Mouse (Mus musculus): Measurements from ENCODE around the gene Mmp21. TPM values are rescaled to one million over a fixed set of nuclear protein-coding genes. Genes with fewer than 3 reads are reported as not detected.
A peak's percentile ranks its signal among the peaks of the same experiment; 100 is the strongest.
"Not testable (repeated sequence)": the region's sequence is repeated elsewhere in the genome, so short reads cannot be mapped to it uniquely, and the experiment has no call there.

Mmp21 gene
- polyA plus RNA-seq, 1 experiment: not detected

DNA sequence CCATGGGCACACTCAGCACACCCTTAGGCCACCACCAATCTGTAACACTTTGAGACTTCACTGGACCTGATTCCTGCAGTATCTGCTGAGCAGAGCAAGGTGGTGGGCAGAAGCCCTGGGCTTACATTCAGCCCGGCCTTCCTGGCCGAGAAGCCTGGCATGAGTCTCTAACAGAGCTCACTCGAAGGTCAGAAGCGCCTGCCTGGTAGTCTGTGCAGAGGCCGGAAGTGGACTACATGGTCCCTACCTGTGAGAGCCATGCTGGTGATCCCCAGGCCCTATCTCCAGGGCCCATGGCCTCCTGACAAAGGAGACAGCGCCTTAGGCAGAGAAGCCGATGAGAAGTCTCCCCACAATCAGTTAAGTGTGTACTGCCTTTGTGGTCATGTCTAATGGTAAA lies 21.5 kb upstream of the Mmp21 start:
- no peaks in the 10 kb centered on the region for H3K27me3 ChIP-seq (replicated peaks)
- peaks cover 50% of the 10 kb centered on the region for H3K4me1 ChIP-seq
- H3K36me3 ChIP-seq (replicated peaks; ENCODE audit: low read length): peaks cover 40% of the 10 kb centered on the region
- TF ChIP-seq FLI1 (IDR thresholded peaks at IDR 0.05; ENCODE audit: low read length): no peak
- TF ChIP-seq GATA1 (IDR thresholded peaks at IDR 0.05; ENCODE audit: borderline replicate concordance, low read length): no peak
- H3K9me3 ChIP-seq: no peaks in the 10 kb centered on the region
- H3K4me3 ChIP-seq (replicated peaks): no peak overlapping the region

DNA sequence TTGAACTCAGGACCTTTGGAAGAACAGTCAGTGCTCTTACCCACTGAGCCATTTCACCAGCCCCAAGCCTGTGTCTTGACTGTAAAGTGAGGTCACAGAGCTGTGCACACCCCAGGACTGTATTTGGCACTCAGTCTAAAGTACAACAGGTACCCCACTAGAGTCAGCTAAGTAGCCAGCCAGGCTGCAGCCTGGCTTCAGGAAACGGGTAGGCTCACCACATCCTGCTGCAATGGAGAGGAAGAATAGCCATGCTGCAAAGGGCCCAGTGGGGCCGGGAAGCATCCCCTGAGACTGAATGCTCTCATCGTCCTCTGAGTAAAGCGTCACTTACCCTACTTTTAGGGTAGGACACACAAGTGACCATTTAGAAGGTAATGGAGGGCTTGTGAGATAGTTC lies 20.0 kb upstream of the Mmp21 start:
- peaks cover 46% of the 10 kb centered on the region for H3K36me3 ChIP-seq (replicated peaks; ENCODE audit: low read length)
- no peaks in the 10 kb centered on the region for H3K27me3 ChIP-seq (replicated peaks)
- TF ChIP-seq FLI1 (IDR thresholded peaks at IDR 0.05; ENCODE audit: low read length): no peak
- TF ChIP-seq GATA1 (IDR thresholded peaks at IDR 0.05; ENCODE audit: borderline replicate concordance, low read length): no peak
- peaks cover 50% of the 10 kb centered on the region for H3K4me1 ChIP-seq
- no peaks in the 10 kb centered on the region for H3K9me3 ChIP-seq
- H3K4me3 ChIP-seq (replicated peaks): peak overlapping the region; percentile 24

- Histone ChIP-seq H3K4me1 (peaks cover 52% of the 10 kb centered on the region), H3K27me3 (replicated peaks) (no peaks in the 10 kb centered on the region), H3K9me3 (no peaks in the 10 kb centered on the region), H3K4me3 (replicated peaks) (no peak overlapping the region), H3K36me3 (replicated peaks; ENCODE audit: low read length) (peaks cover 49% of the 10 kb centered on the region)
- TF ChIP-seq FLI1 (IDR thresholded peaks at IDR 0.05; ENCODE audit: low read length) (no peak), GATA1 (IDR thresholded peaks at IDR 0.05; ENCODE audit: borderline replicate concordance, low read length) (no peak)
Observed at GRCm38 (mm10) chr7:133698021-133698709, 18.3 kb upstream of the Mmp21 start.

GRCm38 (mm10) chr7:133685644-133686043 lies 5.8 kb upstream of the Mmp21 start:
- peaks cover 50% of the 10 kb centered on the region for H3K36me3 ChIP-seq (replicated peaks; ENCODE audit: low read length)
- peaks cover 52% of the 10 kb centered on the region for H3K9me3 ChIP-seq
- peak overlapping the region; percentile 71 for H3K4me3 ChIP-seq (replicated peaks)
- H3K27me3 ChIP-seq (replicated peaks): not testable (repeated sequence)
- H3K4me1 ChIP-seq: peaks cover 16% of the 10 kb centered on the region

DNA sequence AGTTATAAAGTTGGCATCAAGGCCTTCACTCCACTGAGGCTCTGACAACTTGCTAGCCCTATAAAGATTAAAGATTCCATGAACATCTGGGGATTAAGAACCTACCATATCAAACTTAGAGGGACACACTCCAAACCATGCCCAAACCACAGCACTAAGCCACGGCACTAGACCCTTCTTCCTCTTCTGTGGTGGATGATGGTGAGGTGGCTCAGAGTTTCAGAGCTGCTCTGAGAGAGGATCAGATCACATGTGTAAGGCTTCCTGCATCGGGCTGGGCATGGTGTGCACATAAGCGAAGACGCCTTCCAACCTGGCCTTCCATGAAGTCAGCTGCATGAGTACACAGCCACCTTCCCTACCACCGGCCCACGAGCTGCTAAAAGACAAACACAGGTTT lies 4.8 kb upstream of the Mmp21 start:
- H3K36me3 ChIP-seq (replicated peaks; ENCODE audit: low read length): peaks cover 40% of the 10 kb centered on the region
- TF ChIP-seq GATA1 (IDR thresholded peaks at IDR 0.05; ENCODE audit: borderline replicate concordance, low read length) (no peak), FLI1 (IDR thresholded peaks at IDR 0.05; ENCODE audit: low read length) (no peak)
- H3K4me1 ChIP-seq: peaks cover 16% of the 10 kb centered on the region
- H3K9me3 ChIP-seq: peaks cover 43% of the 10 kb centered on the region
- peaks cover 14% of the 10 kb centered on the region for H3K27me3 ChIP-seq (replicated peaks)
- peak overlapping the region; percentile 46 for H3K4me3 ChIP-seq (replicated peaks)

GRCm38 (mm10) chr7:133684110-133684509 lies 4.2 kb upstream of the Mmp21 start:
- peaks cover 37% of the 10 kb centered on the region for H3K9me3 ChIP-seq
- H3K27me3 ChIP-seq (replicated peaks): peaks cover 19% of the 10 kb centered on the region
- peaks cover 34% of the 10 kb centered on the region for H3K36me3 ChIP-seq (replicated peaks; ENCODE audit: low read length)
- TF ChIP-seq FLI1 (IDR thresholded peaks at IDR 0.05; ENCODE audit: low read length) (no peak), GATA1 (IDR thresholded peaks at IDR 0.05; ENCODE audit: borderline replicate concordance, low read length) (no peak)
- H3K4me1 ChIP-seq: peaks cover 16% of the 10 kb centered on the region
- no peak overlapping the region for H3K4me3 ChIP-seq (replicated peaks)

- TF ChIP-seq GATA1 (IDR thresholded peaks at IDR 0.05; ENCODE audit: borderline replicate concordance, low read length): no peak
- peaks cover 29% of the 10 kb centered on the region for H3K36me3 ChIP-seq (replicated peaks; ENCODE audit: low read length)
- H3K27me3 ChIP-seq (replicated peaks): peaks cover 20% of the 10 kb centered on the region
- H3K4me1 ChIP-seq: peaks cover 16% of the 10 kb centered on the region
- H3K9me3 ChIP-seq: peaks cover 33% of the 10 kb centered on the region
- no peak overlapping the region for H3K4me3 ChIP-seq (replicated peaks)
Observed at GRCm38 (mm10) chr7:133683626-133684025, 3.8 kb upstream of the Mmp21 start.

GRCm38 (mm10) chr7:133679439-133679838 lies 422 bp downstream of the Mmp21 start:
- Histone ChIP-seq H3K9me3 (peaks cover 5% of the 10 kb centered on the region), H3K4me1 (peaks cover 20% of the 10 kb centered on the region), H3K4me3 (replicated peaks) (no peak overlapping the region), H3K36me3 (replicated peaks; ENCODE audit: low read length) (peaks cover 19% of the 10 kb centered on the region), H3K27me3 (replicated peaks) (peaks cover 20% of the 10 kb centered on the region)
- TF ChIP-seq FLI1 (IDR thresholded peaks at IDR 0.05; ENCODE audit: low read length) (no peak), GATA1 (IDR thresholded peaks at IDR 0.05; ENCODE audit: borderline replicate concordance, low read length) (no peak)

- Histone ChIP-seq H3K4me1 (peaks cover 14% of the 10 kb centered on the region), H3K36me3 (replicated peaks; ENCODE audit: low read length) (peaks cover 23% of the 10 kb centered on the region), H3K9me3 (no peaks in the 10 kb centered on the region), H3K27me3 (replicated peaks) (peaks cover 20% of the 10 kb centered on the region), H3K4me3 (replicated peaks) (no peak overlapping the region)
- TF ChIP-seq FLI1 (IDR thresholded peaks at IDR 0.05; ENCODE audit: low read length): no peak
- TF ChIP-seq GATA1 (IDR thresholded peaks at IDR 0.05; ENCODE audit: borderline replicate concordance, low read length): no peak
Observed at GRCm38 (mm10) chr7:133678716-133679115, 1.1 kb downstream of the Mmp21 start.

DNA sequence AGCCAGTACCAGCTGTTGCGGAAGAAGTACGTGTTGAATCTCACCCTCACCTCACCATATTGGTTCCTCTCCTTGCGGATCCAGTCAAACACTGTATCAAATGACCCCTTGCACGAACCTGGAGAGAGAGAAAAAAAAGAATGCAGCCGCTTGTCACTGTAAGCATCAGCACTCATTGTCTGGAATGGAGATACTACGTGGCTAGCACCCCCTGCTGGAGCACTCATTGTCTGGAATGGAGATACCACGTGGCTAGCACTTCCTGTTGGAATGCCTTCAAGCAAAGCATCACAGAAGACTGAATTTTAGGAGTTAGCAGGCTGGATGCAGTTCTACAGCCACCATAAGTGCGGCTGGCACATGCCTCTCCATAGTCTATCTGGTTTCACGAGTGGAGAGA lies 3.9 kb downstream of the Mmp21 start:
- Histone ChIP-seq H3K4me3 (replicated peaks) (no peak overlapping the region), H3K27me3 (replicated peaks) (peaks cover 13% of the 10 kb centered on the region), H3K9me3 (no peaks in the 10 kb centered on the region), H3K4me1 (peaks cover 17% of the 10 kb centered on the region), H3K36me3 (replicated peaks; ENCODE audit: low read length) (peaks cover 49% of the 10 kb centered on the region)
- TF ChIP-seq FLI1 (IDR thresholded peaks at IDR 0.05; ENCODE audit: low read length) (no peak), GATA1 (IDR thresholded peaks at IDR 0.05; ENCODE audit: borderline replicate concordance, low read length) (no peak)

DNA sequence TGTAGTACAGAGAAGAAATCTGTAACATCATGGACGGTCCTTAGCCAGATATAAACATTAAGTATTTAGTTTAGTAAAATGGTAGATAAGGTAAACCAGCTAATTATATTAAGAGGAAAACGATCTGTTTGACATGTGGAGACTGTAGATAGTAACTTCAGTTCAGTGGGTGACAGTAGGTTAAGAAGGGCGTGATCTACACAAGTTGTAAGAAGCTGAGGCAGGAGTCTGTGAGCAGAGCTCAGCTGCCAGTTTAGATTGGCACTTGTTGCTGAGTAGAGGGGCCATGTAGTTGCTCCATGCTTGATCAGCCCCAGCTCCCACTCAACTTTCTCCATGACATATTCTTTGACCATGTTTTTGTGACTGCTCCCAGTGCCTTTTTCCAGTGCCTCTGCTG lies 9.0 kb downstream of the Mmp21 start:
- Histone ChIP-seq H3K4me1 (peaks cover 8% of the 10 kb centered on the region), H3K9me3 (no peaks in the 10 kb centered on the region), H3K27me3 (replicated peaks) (no peaks in the 10 kb centered on the region), H3K36me3 (replicated peaks; ENCODE audit: low read length) (peaks cover 88% of the 10 kb centered on the region), H3K4me3 (replicated peaks) (no peak overlapping the region)
- TF ChIP-seq FLI1 (IDR thresholded peaks at IDR 0.05; ENCODE audit: low read length) (no peak), GATA1 (IDR thresholded peaks at IDR 0.05; ENCODE audit: borderline replicate concordance, low read length) (no peak)

Data from megakaryocyte, embryonic 14.5 days (primary cell).